Mouse (Mus musculus): ENCODE data around the gene Katnal1.

Katnal1 gene

DNA sequence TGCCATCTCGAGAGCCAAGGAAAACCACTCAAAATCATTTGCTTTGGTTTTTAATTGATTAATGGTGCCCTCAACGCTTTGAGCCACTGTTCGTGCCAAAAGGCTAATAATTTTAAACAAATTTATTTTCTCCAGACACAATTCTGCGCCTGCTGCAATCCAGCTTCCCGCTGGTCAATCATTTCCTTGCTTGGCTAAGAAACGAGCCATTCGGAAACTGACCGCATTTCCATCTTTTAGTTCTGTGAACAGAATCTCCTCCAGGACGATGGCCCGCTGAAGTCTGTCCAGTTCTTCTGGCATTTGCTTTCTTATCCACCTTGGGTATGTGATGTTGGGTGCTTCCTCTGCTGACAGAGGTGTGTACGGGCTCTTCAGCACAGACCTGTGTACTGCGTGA is 4.5 kb downstream of the Katnal1 start:
- DNase-seq = no peak

DNA sequence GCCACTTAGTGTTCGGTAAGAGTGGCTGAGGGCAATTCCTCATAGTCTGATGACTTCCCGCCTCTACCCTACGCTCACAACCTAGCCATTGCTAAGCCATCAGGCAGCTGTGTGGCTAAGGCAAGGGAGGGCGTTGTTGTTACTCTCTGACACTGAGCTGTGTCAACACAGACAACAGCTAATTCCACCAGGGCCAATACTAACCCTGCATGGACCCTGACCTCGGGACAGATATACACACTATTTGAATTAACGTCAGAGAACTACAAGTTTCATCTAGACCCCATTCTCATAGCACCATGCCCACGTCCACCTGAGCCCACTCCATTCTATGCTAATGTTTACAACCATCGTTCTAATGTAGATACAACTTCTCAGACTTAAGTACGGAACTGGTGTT is 5.1 kb downstream of the Katnal1 start:
- DNase-seq = no peak

DNA sequence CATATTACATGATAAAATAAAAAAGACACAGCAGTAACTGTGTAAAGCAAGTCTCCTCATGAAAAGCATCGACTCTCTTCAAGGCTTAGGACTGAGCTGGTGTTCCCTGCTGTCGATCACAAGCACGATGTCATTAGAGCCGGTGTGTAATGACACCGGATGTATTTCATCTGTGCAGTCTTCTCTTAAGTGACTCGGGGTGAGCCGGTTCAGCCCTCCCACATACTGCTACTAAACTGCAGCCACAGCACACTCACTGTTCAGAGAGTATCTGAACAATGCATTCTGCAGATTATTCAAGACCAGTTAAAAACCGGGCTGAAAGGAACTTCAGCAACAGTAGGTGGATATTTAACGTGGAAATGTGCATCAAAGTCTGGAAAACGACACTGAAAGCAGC is 5.7 kb downstream of the Katnal1 start:
- DNase-seq = no peak

GRCm38 (mm10) chr5:148922773-148923172 is 6.3 kb downstream of the Katnal1 start:
- no peak for DNase-seq

DNA sequence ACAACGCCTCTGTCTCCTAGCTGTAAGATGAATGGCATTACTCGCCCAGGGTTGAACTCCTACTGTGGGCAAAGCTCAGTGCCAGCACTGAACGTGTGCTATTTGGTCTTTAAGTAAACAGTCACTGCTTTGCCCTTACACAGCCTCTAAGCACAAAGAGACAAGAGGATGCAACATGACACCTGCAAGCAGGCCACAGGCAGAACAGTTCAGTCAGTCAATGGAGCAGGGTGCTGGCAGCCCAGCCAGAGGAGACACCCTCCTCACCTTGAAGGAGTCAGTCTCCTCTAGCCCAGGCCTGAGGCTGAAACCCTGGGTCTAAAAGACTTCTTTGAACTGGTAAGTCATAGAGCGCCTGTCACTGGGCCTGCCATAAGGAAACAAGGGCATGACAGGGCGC is 11.1 kb downstream of the Katnal1 start:
- no peak for DNase-seq

GRCm38 (mm10) chr5:148916775-148917174 is 12.3 kb downstream of the Katnal1 start:
- no peak for DNase-seq

DNA sequence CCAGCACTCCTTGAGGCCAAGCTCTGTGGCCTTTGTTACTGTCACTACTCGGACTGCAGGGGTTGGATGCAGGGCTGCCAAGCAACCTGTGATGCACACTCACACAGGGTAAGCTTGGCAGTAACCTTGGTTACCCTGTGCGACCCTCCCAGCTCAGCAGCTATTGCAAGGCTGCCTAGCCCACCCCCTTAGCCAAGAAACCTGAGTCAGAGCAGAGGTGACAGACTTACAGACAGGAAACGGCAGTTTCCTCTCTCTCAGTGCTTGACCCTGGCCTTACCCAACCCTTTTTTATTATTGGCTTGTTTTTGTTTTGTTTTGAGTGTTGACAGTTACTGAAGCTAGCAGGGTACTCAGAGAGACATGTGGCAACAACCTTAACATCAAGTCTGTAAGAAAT is 16.9 kb downstream of the Katnal1 start:
- DNase-seq = no peak

- no peak for DNase-seq
Observed at GRCm38 (mm10) chr5:148910066-148910465, 19.1 kb downstream of the Katnal1 start.

GRCm38 (mm10) chr5:148909402-148909801 is 19.7 kb downstream of the Katnal1 start:
- DNase-seq = peak; percentile 58

- DNase-seq = no peak
Observed at GRCm38 (mm10) chr5:148909057-148909395, 20.1 kb downstream of the Katnal1 start.

GRCm38 (mm10) chr5:148908191-148909056 is 20.7 kb downstream of the Katnal1 start:
- no peak for DNase-seq

DNA sequence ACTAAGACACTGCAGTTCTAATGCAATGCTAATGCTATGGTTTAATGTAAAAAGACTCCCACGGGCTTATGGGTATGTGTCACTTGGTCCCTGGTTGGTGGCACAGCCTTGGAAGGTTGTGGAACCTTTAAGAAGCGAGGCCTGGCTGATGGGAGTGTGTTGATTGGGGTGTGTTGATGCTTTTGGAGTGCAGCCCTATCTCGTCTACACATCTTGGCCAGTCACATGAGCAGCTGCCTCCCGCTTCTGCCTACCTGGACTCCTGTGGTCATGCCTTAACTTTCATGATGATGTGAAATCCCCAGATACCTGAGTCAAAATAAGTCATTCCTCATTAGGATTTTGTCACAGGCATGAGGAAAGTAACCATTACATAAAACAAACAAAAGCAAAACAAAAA is 22.8 kb downstream of the Katnal1 start:
- no peak for DNase-seq

GRCm38 (mm10) chr5:148904846-148905245 is 24.3 kb downstream of the Katnal1 start:
- DNase-seq = peak; percentile 72

GRCm38 (mm10) chr5:148899361-148899760 is 29.8 kb downstream of the Katnal1 start:
- peak; percentile 54 for DNase-seq

DNA sequence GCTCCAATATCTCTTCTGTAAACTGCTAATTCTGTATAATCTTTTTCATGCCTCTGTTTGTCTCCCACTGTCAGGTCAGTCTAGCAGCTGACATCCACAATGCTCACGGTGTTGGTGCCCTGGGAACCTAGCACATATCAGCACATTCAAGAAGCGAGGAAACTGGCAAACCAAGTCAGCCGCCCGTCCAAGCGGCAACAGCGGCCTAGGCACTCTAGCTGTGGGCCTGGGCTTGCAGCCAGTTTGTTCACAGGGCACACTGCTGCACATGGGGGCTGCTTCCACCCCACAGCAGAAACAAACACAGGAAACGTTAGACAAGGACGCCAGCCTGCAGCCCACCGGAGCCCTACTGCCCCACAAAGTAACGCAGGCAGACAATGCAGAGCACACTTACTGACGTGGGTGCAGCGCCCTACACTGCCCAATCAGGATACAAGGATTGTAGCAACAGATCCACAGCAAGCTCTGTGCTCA is 31.1 kb downstream of the Katnal1 start:
- DNase-seq = peak; percentile 52

GRCm38 (mm10) chr5:148897069-148897702 is 31.9 kb downstream of the Katnal1 start:
- no peak for DNase-seq

GRCm38 (mm10) chr5:148896515-148896914 is 32.6 kb downstream of the Katnal1 start:
- DNase-seq = no peak

DNA sequence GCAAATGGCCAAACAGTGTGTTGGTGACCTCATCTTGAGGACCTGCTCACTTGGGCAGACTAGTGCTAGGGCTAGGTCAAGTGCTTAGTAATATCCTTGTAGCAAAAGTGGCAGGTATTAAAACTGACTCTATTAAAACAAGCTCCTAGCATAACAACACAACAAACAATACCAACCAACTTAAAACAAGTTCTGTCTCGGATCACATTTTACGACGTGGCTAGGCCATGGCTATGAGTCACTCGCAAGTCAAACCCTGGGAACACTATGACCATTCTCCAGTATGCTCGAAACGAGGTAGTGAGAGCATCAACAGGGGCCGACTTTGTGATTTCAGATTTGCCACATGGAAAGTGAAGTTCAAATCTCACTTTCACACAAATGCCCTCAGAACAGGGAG is 33.3 kb downstream of the Katnal1 start:
- no peak for DNase-seq

DNA sequence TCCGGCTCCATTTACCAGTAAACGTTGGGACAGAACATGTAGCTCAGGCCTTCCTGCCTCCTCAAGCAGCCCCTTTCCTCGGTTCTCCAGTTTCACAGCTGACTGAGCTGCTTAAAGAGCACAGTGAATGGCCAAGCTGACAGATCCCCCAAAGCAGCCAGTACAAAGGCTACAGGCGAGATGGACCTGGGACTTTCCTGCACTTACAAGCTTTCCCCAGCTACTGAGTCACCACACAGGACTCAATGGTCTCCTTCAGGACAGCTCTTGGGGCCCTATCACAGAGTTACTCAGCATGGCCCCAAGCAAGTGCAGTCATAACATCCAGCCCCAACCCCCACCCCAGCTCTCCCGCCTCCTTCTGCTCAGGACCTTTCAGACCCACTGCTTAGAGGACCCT is 34.1 kb downstream of the Katnal1 start:
- peak; percentile 47 for DNase-seq

DNA sequence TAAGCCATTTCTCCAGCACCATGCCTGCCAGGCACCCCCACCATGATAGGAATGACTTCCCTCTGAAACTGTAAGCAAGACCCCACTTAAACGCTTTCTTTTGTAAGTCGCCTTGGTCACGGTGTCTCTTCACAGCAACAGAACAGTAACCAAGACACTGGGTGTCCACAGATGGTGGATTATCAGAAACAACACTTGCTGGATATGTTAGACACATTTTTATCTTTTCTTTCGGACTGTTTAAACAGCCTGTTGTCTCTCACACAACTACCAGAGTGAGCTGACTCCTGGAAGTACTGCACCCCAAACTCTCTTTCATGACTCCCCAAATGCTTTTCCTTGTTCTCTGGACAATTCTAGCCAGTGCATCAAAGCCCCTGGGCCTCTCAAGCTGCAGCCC is 38.9 kb downstream of the Katnal1 start:
- no peak for DNase-seq

- DNase-seq = no peak
Observed at GRCm38 (mm10) chr5:148888032-148888431, 41.1 kb downstream of the Katnal1 start.

GRCm38 (mm10) chr5:148885821-148886609 is 43.1 kb downstream of the Katnal1 start:
- DNase-seq = peak; percentile 38

DNA sequence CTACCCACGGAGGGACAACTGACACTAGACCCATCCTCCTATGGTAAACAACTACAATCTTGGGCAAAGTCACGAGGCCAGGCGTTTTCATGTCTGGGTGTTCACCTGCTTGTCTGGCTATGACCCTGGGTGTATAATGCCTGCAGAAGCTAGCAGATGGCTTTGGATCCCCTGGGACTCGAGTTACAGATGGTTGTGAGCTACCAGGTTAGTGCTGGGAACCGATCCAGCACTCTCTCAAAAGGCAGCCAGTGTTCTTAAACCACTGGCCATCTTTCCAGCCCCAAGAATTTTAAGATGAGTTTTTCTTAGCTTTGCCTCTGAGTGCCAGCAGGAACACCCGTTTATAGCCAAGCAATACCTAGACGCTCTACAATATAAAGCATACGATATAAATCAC is 45.4 kb downstream of the Katnal1 start:
- DNase-seq = no peak

DNA sequence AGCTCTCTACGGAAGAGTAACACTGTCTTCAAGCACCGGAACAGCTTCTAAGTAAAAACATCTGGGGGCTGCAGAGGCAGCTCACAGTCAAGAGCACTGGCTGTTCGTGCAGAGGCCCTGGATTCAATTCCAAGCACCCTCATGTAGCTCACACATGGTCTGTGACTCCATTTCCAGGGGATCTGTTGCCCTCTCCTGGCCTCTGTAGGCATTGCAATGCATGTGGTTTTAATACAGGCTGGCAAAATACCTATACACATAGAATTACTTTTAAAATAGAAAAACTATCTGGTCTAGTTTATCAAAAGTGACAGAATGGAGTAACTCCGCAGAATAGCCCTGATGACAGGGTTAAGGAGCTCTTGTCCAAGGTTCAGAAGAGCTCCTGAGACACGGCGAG is 49.9 kb downstream of the Katnal1 start:
- DNase-seq = no peak
